Mouse (Mus musculus) heart, postnatal 0 days (tissue): ENCODE measurements around the gene Bicd2. TPM values are rescaled to one million over a fixed set of nuclear protein-coding genes. Genes with fewer than 3 reads are reported as not detected.
A peak's percentile ranks its signal among the peaks of the same experiment; 100 is the strongest.

Experiments
- ATAC-seq: fragments of 200-750 bp; cut with Nextera tagmentation; 2 replicates; pipeline ENCODE4 v1.8.0; 2017; ENCODE audit warnings: low read depth, moderate number of reproducible peaks, moderate library complexity; ENCODE audit not compliant: insufficient read depth
- DNase-seq: peaks from one replicate; pipeline ENCODE4 v3.0.0-alpha.2; 2016; ENCODE audit warnings: low spot score
- H3K27ac ChIP-seq: fragments of 300-500 bp; sonication (generic); 2 replicates; pipeline ENCODE4 v1.5.1; 2014; ENCODE audit warnings: low read depth, mild to moderate bottlenecking
- H3K27me3 ChIP-seq: fragments of 300-500 bp; sonication (generic); 2 replicates; pipeline ENCODE4 v1.6.1; 2014; ENCODE audit warnings: low read length, mixed read lengths; ENCODE audit not compliant: control insufficient read depth, insufficient read depth
- H3K36me3 ChIP-seq: fragments of 300-500 bp; sonication (generic); replicated peaks from 2 replicates; pipeline ENCODE4 v1.6.1; 2014; ENCODE audit warnings: low read length, mixed read lengths; ENCODE audit not compliant: control insufficient read depth, insufficient read depth
- H3K4me1 ChIP-seq: fragments of 300-500 bp; sonication (generic); 2 replicates; pipeline ENCODE4 v1.6.1; 2014; ENCODE audit warnings: antibody characterized with exemption; ENCODE audit not compliant: control insufficient read depth, insufficient read depth
- H3K4me2 ChIP-seq: fragments of 300-500 bp; sonication (generic); 2 replicates; pipeline ENCODE4 v1.6.1; 2014; ENCODE audit warnings: low read depth, mild to moderate bottlenecking, low read length, moderate library complexity
- H3K4me3 ChIP-seq: fragments of 300-500 bp; sonication (generic); 2 replicates; pipeline ENCODE4 v1.5.1; 2014; ENCODE audit warnings: low read depth, low read length
- H3K9ac ChIP-seq: fragments of 300-500 bp; sonication (generic); replicated peaks from 2 replicates; pipeline ENCODE4 v1.6.1; 2014; ENCODE audit warnings: low read depth, low read length, mixed read lengths
- H3K9me3 ChIP-seq: fragments of 300-500 bp; sonication (generic); replicated peaks from 2 replicates; pipeline ENCODE4 v1.6.1; 2016; ENCODE audit warnings: low read length; ENCODE audit not compliant: control insufficient read depth
- CTCF ChIP-seq: IDR thresholded peaks from 2 replicates; pipeline ENCODE4 v1.5.1; 2016; ENCODE audit warnings: antibody characterized with exemption, control low read depth, low read depth
- EP300 ChIP-seq: IDR thresholded peaks from 2 replicates; pipeline ENCODE4 v1.6.1; 2016; ENCODE audit warnings: antibody characterized with exemption, low read depth
- WGBS: fragments of 180-500 bp; shearing (Covaris S2); extraction: QIAGEN DNeasy Blood & Tissue Kit; methylation state at CpG from one replicate; pipeline ENCODE4 v1.1.7; 2014; 5-methylcytosine and 5-hydroxymethylcytosine counted together
- polyA plus RNA-seq: library from polyadenylated mRNA; unstranded; fragments of >200 nt; fragmentation: Nextera tagmentation; extraction: Ambion mirVana; gene quantifications from 2 replicates; pipeline ENCODE4 v1.2.1, GENCODE M21; 2015
- total RNA-seq: library from RNA; depleted of rRNA; stranded (reverse); fragments of >200 nt; gene quantifications from 2 replicates; pipeline ENCODE4 v1.2.3, GENCODE M21; 2014; ENCODE audit warnings: low replicate concordance

The Bicd2 gene
- total and polyA plus RNA-seq, 2 experiments from 2014 or later = 43.5 to 54.2 TPM

DNA sequence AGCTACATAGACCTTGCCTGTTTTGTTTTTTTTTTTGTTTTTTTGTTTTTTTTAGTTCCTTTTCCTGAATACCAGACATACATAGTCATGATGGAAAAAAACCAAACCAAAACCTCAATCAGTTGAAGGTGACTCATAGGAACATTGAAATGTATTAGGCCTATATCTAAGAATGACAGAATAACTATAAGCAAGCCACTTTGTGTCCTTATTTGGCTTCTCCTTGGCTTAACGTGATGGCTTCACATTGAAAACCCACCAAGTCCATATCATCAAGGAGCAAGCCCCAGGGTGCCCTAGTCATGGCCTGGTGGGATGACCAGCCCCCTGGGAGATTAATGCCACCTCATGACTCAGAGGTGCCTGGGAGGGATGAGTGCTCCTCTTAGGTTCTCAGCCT lies 40.6 kb upstream of the Bicd2 start:
- Histone ChIP-seq H3K9me3 (no peaks in the 10 kb centered on the region), H3K4me1 (peaks cover 9% of the 10 kb centered on the region; the same call in 1 of the 2 replicates), H3K36me3 (no peaks in the 10 kb centered on the region), H3K4me3 (no peak overlapping the region), H3K9ac (no peak overlapping the region), H3K4me2 (no peak overlapping the region), H3K27ac (no peak overlapping the region), H3K27me3 (no peaks in the 10 kb centered on the region)
- TF ChIP-seq EP300 (no peak), CTCF (no peak)
- DNase-seq (no peak), ATAC-seq (no peak)
- 41% methylated on average over 1 of the region's 1 CpGs for WGBS

DNA sequence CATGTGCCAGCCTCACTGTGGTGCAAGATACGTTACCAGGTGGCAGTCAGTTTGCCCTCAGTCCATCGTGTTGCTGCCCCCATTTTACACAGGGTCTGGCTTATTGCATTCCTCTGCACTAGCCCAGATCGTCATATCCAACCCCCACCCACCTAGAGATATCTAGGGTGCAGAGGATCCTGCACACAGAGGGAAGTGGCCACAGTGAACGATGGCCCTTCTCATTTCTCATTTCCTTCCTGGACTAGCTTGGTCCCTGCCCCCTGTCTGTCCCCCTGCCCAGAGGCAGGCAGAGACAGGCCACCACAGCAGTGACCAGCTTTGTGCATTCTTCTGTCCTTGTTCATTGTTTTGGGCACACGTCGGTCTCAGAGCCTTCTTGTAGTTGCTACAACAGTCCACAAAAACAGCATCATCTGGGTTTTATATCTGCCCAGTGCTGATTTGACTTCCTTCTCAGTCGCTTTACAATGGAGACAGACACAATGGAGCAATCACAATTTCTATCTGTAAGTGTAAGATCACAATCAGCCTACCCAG lies 34.5 kb upstream of the Bicd2 start:
- 26% methylated on average over 7 of the region's 7 CpGs for WGBS
- TF ChIP-seq CTCF (no peak), EP300 (no peak)
- Histone ChIP-seq H3K27me3 (no peaks in the 10 kb centered on the region), H3K4me1 (peaks cover 11% of the 10 kb centered on the region; the same call in 1 of the 2 replicates), H3K36me3 (no peaks in the 10 kb centered on the region), H3K4me2 (peak overlapping the region; percentile 44), H3K27ac (peak overlapping the region; percentile 79), H3K4me3 (no peak overlapping the region), H3K9ac (peak overlapping the region; percentile 17; the same call in 1 of the 2 replicates), H3K9me3 (no peaks in the 10 kb centered on the region)
- DNase-seq (no peak), ATAC-seq (peak; percentile 31)

GRCm38 (mm10) chr13:49307311-49307969 lies 33.9 kb upstream of the Bicd2 start:
- TF ChIP-seq EP300 (no peak), CTCF (no peak)
- peak; percentile 30 for DNase-seq
- peak overlapping the region; percentile 44 for H3K4me2 ChIP-seq
- 3% methylated on average over 10 of the region's 10 CpGs for WGBS
- H3K36me3 ChIP-seq = no peaks in the 10 kb centered on the region
- no peaks in the 10 kb centered on the region for H3K9me3 ChIP-seq
- H3K9ac ChIP-seq = peak overlapping the region; percentile 17; the same call in 1 of the 2 replicates
- H3K27ac ChIP-seq = peak overlapping the region; percentile 79
- peak; percentile 81 for ATAC-seq
- no peaks in the 10 kb centered on the region for H3K27me3 ChIP-seq
- H3K4me1 ChIP-seq = peaks cover 11% of the 10 kb centered on the region; the same call in 1 of the 2 replicates
- H3K4me3 ChIP-seq = peak overlapping the region; percentile 29

DNA sequence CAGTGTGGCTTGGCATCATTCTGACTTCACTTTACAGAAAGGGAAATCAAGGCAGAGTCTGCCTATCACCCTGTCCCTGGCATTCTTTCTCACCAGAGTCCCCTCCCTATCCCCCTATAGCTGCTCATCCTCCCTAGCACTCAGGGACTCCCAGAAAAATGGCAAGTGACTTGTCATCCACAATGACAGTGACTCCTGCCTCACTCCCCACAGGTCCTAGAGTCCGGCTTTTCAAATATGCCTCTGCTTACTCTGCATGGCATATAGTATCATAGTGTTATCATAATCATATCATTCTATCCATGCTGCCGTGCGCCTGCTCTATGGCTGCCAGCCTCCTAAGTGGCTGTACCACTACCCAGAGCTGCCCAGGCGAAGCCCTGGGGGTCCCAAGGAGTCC lies 33.2 kb upstream of the Bicd2 start:
- ATAC-seq (no peak), DNase-seq (no peak)
- Histone ChIP-seq H3K4me1 (peaks cover 11% of the 10 kb centered on the region; the same call in 1 of the 2 replicates), H3K9ac (no peak overlapping the region), H3K4me3 (peak overlapping the region; percentile 24; the same call in 1 of the 2 replicates), H3K4me2 (peak overlapping the region; percentile 44; the same call in 1 of the 2 replicates), H3K9me3 (no peaks in the 10 kb centered on the region), H3K27me3 (no peaks in the 10 kb centered on the region), H3K27ac (peak overlapping the region; percentile 79; the same call in 1 of the 2 replicates), H3K36me3 (no peaks in the 10 kb centered on the region)
- 84% methylated on average over 4 of the region's 4 CpGs for WGBS
- TF ChIP-seq CTCF (no peak), EP300 (no peak)

DNA sequence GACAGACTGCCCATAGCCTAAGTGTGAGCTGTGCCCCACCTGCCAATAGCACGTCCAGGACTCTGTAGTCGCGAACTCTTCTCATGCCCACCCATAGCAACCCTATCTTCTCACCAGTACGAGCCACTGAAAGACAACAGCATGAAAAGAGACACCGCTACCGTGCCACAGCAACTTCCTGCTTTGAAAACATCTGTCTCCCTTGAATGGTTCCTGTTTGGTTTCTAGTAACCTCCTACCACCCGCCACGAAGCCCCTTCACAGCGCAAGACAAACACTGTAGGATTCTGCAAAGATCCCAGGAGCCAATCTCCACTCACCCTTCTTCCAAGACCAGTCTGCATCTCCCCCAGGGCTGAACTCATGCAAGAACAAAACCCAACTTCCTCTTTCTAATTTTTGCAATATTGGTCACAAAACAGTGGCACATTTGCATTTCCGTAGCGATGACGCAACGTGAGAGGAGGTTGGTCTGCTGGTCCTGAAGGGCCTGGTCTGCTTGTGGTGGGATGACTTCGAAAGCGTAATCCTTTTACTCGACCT lies 32.5 kb upstream of the Bicd2 start:
- Histone ChIP-seq H3K27me3 (no peaks in the 10 kb centered on the region), H3K4me1 (peaks cover 11% of the 10 kb centered on the region; the same call in 1 of the 2 replicates), H3K4me2 (peak overlapping the region; percentile 15; the same call in 1 of the 2 replicates), H3K36me3 (no peaks in the 10 kb centered on the region), H3K9ac (no peak overlapping the region; the same call in 1 of the 2 replicates), H3K27ac (peak overlapping the region; percentile 79; the same call in 1 of the 2 replicates), H3K9me3 (no peaks in the 10 kb centered on the region), H3K4me3 (peak overlapping the region; percentile 24; the same call in 1 of the 2 replicates)
- TF ChIP-seq EP300 (no peak), CTCF (no peak)
- 76% methylated on average over 16 of the region's 16 CpGs for WGBS
- DNase-seq = no peak
- no peak for ATAC-seq
